Mouse (Mus musculus): ENCODE data around the gene Vav2. TPM values are rescaled to one million over a fixed set of nuclear protein-coding genes. Genes with fewer than 3 reads are reported as not detected.

The Vav2 gene
- total and polyA plus RNA-seq, 2 experiments from 2014 or later, result 7.1 to 39.6 TPM

- WGBS, result 1% methylated on average over 36 of the region's 36 CpGs
- TF ChIP-seq CTCF (IDR thresholded peaks at IDR 0.05; ENCODE audit: low read depth), result no peak
- peak; percentile 98 for DNase-seq
These were observed 15.2 kb upstream of the Vav2 start, which contains the start of gene Brd3os for GRCm38 (mm10) chr2:27441767-27442707. Gene Brd3os (plus strand): TSS chr2:27442324.

GRCm38 (mm10) chr2:27438281-27438680 is 11.4 kb upstream of the Vav2 start:
- ATAC-seq, result no peak
- no peaks in the 10 kb centered on the region for H3K4me1 ChIP-seq (ENCODE audit: insufficient read depth)

More at GRCm38 (mm10) chr2:27441767-27442707, 15.2 kb upstream of the Vav2 start, which contains the start of gene Brd3os:
- Histone ChIP-seq H3K36me3 (ENCODE audit: insufficient read depth) (peaks cover 23% of the 10 kb centered on the region), H3K9ac (peak within 1 kb of the TSS; percentile 76), H3K4me2 (ENCODE audit: low read depth) (peak within 1 kb of the TSS; percentile 75), H3K4me1 (ENCODE audit: insufficient read depth) (no peaks in the 10 kb centered on the region), H3K27me3 (ENCODE audit: insufficient read depth, low read length) (no peaks in the 10 kb centered on the region), H3K27ac (ENCODE audit: low read depth, low read length) (peak within 1 kb of the TSS; percentile 86), H3K9me3 (ENCODE audit: low read length) (no peaks in the 10 kb centered on the region), H3K4me3 (ENCODE audit: low read depth, low read length) (peak within 1 kb of the TSS; percentile 55)
- peak; percentile 91 for ATAC-seq

GRCm38 (mm10) chr2:27437876-27438275 is 11.0 kb upstream of the Vav2 start:
- Histone ChIP-seq H3K9ac (no peak overlapping the region), H3K27ac (ENCODE audit: low read depth, low read length) (no peak overlapping the region), H3K9me3 (ENCODE audit: low read length) (no peaks in the 10 kb centered on the region), H3K27me3 (ENCODE audit: insufficient read depth, low read length) (no peaks in the 10 kb centered on the region), H3K4me3 (ENCODE audit: low read depth, low read length) (no peak overlapping the region), H3K4me2 (ENCODE audit: low read depth) (no peak overlapping the region), H3K36me3 (ENCODE audit: insufficient read depth) (no peaks in the 10 kb centered on the region), H3K4me1 (ENCODE audit: insufficient read depth) (no peaks in the 10 kb centered on the region)
- DNase-seq (no peak), ATAC-seq (no peak)
- 70% methylated on average over 1 of the region's 1 CpGs for WGBS
- no peak for TF ChIP-seq CTCF (IDR thresholded peaks at IDR 0.05; ENCODE audit: low read depth)

More at GRCm38 (mm10) chr2:27438281-27438680, 11.4 kb upstream of the Vav2 start:
- H3K36me3 ChIP-seq (ENCODE audit: insufficient read depth), result no peaks in the 10 kb centered on the region
- H3K9me3 ChIP-seq (ENCODE audit: low read length), result no peaks in the 10 kb centered on the region
- H3K9ac ChIP-seq, result no peak overlapping the region
- no peak overlapping the region for H3K4me2 ChIP-seq (ENCODE audit: low read depth)
- no peak for DNase-seq
- no peaks in the 10 kb centered on the region for H3K27me3 ChIP-seq (ENCODE audit: insufficient read depth, low read length)
- H3K4me3 ChIP-seq (ENCODE audit: low read depth, low read length), result no peak overlapping the region
- 24% methylated on average over 11 of the region's 11 CpGs for WGBS
- TF ChIP-seq CTCF (IDR thresholded peaks at IDR 0.05; ENCODE audit: low read depth), result no peak
- H3K27ac ChIP-seq (ENCODE audit: low read depth, low read length), result no peak overlapping the region

- Histone ChIP-seq H3K4me2 (ENCODE audit: low read depth) (no peak overlapping the region), H3K36me3 (ENCODE audit: insufficient read depth) (no peaks in the 10 kb centered on the region), H3K4me1 (ENCODE audit: insufficient read depth) (0 out of 2 replicates have a peak, but pooled peaks cover 6% of the 10 kb centered on the region), H3K9ac (no peak overlapping the region), H3K27ac (ENCODE audit: low read depth, low read length) (peak overlapping the region; percentile 57), H3K9me3 (ENCODE audit: low read length) (no peaks in the 10 kb centered on the region), H3K4me3 (ENCODE audit: low read depth, low read length) (no peak overlapping the region), H3K27me3 (ENCODE audit: insufficient read depth, low read length) (no peaks in the 10 kb centered on the region)
- 71% methylated on average over 2 of the region's 2 CpGs for whole genome bisulfite sequencing
- ATAC-seq, result no peak
- DNase-seq, result no peak
- TF ChIP-seq CTCF (IDR thresholded peaks at IDR 0.05; ENCODE audit: low read depth), result no peak
These were observed 5.8 kb upstream of the Vav2 start for GRCm38 (mm10) chr2:27432599-27432998.

- no peak for TF ChIP-seq CTCF (IDR thresholded peaks at IDR 0.05; ENCODE audit: low read depth)
- WGBS, result 82% methylated on average over 7 of the region's 7 CpGs
- Histone ChIP-seq H3K9ac (no peak overlapping the region), H3K9me3 (ENCODE audit: low read length) (no peaks in the 10 kb centered on the region), H3K4me1 (ENCODE audit: insufficient read depth) (peaks cover 11% of the 10 kb centered on the region; the same call in 1 of the 2 replicates), H3K27ac (ENCODE audit: low read depth, low read length) (no peak overlapping the region; the same call in 1 of the 2 replicates), H3K4me3 (ENCODE audit: low read depth, low read length) (no peak overlapping the region), H3K27me3 (ENCODE audit: insufficient read depth, low read length) (no peaks in the 10 kb centered on the region), H3K36me3 (ENCODE audit: insufficient read depth) (no peaks in the 10 kb centered on the region), H3K4me2 (ENCODE audit: low read depth) (no peak overlapping the region)
- peak; percentile 63 for DNase-seq
- ATAC-seq, result no peak
These were observed 3.8 kb upstream of the Vav2 start for GRCm38 (mm10) chr2:27430621-27431020.

GRCm38 (mm10) chr2:27428071-27428470 is 1.2 kb upstream of the Vav2 start:
- Histone ChIP-seq H3K36me3 (ENCODE audit: insufficient read depth) (no peaks in the 10 kb centered on the region), H3K27me3 (ENCODE audit: insufficient read depth, low read length) (no peaks in the 10 kb centered on the region), H3K4me3 (ENCODE audit: low read depth, low read length) (no peak overlapping the region), H3K4me2 (ENCODE audit: low read depth) (no peak overlapping the region), H3K9ac (no peak overlapping the region), H3K27ac (ENCODE audit: low read depth, low read length) (peak overlapping the region; percentile 54; the same call in 1 of the 2 replicates), H3K9me3 (ENCODE audit: low read length) (no peaks in the 10 kb centered on the region), H3K4me1 (ENCODE audit: insufficient read depth) (peaks cover 22% of the 10 kb centered on the region; the same call in 1 of the 2 replicates)
- ATAC-seq (peak; percentile 61), DNase-seq (peak; percentile 94)
- WGBS, result 0% methylated on average over 4 of the region's 4 CpGs
- peak; percentile 99 for TF ChIP-seq CTCF (IDR thresholded peaks at IDR 0.05; ENCODE audit: low read depth)

GRCm38 (mm10) chr2:27426406-27426854 is 403 bp downstream of the Vav2 start:
- H3K36me3 ChIP-seq (ENCODE audit: insufficient read depth), result no peaks in the 10 kb centered on the region
- no peaks in the 10 kb centered on the region for H3K27me3 ChIP-seq (ENCODE audit: insufficient read depth, low read length)
- no peak for DNase-seq
- H3K4me2 ChIP-seq (ENCODE audit: low read depth), result peak overlapping the region; percentile 98
- 1% methylated on average over 54 of the region's 64 CpGs for WGBS
- H3K4me3 ChIP-seq (ENCODE audit: low read depth, low read length), result peak overlapping the region; percentile 86
- H3K4me1 ChIP-seq (ENCODE audit: insufficient read depth), result peaks cover 32% of the 10 kb centered on the region
- TF ChIP-seq CTCF (IDR thresholded peaks at IDR 0.05; ENCODE audit: low read depth), result no peak
- peak; percentile 24 for ATAC-seq
- H3K9me3 ChIP-seq (ENCODE audit: low read length), result no peaks in the 10 kb centered on the region
- H3K27ac ChIP-seq (ENCODE audit: low read depth, low read length), result peak overlapping the region; percentile 74
- peak overlapping the region; percentile 77 for H3K9ac ChIP-seq

All from forebrain, postnatal 0 days (tissue).